Mouse (Mus musculus) heart, postnatal 0 days (tissue): ENCODE measurements at regions not wholly inside any gene's neighbourhood (a gene's known extent, or its start where the extent isn't known, plus 50 kb on each side); places are given as distances from the start of the nearest gene placed in this dataset.

ENCODE experiments used
- CTCF ChIP-seq: IDR thresholded peaks from 2 replicates; pipeline ENCODE4 v1.5.1; 2016; ENCODE audit warnings: antibody characterized with exemption, control low read depth, low read depth
- EP300 ChIP-seq: IDR thresholded peaks from 2 replicates; pipeline ENCODE4 v1.6.1; 2016; ENCODE audit warnings: antibody characterized with exemption, low read depth

DNA sequence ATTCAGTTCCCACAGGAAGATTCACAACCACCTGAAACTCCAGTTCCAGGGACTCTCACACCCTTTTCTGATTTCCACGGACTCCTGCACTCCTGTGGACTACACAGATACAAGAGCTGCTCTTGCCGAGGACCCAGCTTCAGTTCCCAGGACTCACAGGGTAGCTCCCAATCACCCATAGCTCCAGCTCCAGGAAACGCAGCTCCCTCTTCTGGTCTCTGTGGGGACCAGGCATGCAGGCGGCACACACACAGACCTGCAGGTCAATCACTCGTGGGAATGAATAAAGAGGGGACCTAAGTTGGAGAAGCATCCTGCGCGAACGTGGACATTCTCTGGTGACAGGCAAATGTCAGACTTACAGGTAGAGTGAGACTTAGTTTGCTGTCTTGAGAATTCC, 214.3 kb upstream of the Rgma start:
- TF ChIP-seq CTCF, result no peak
- no peak for TF ChIP-seq EP300
